Mouse (Mus musculus): ENCODE results near the gene Gm266.

- TF ChIP-seq POLR2A (IDR thresholded peaks at IDR 0.05; ENCODE audit: insufficient read depth, low read length) (no peak), EP300 (IDR thresholded peaks at IDR 0.05; ENCODE audit: insufficient read depth, low read depth, low read length) (no peak)
Observed at GRCm38 (mm10) chr12:111455860-111456259, 29.8 kb downstream of the Gm266 start.
